Mouse (Mus musculus) C2C12 (cell line): Measurements from ENCODE around the gene Cdhr5.

ENCODE experiments used
- CEBPB ChIP-seq: IDR thresholded peaks from one replicate; pipeline ENCODE4 v1.6.1; 2011; ENCODE audit warnings: low read depth, mild to moderate bottlenecking, control low read depth, moderate library complexity
- CTCF ChIP-seq: IDR thresholded peaks from one replicate; pipeline ENCODE4 v1.5.1; 2011; ENCODE audit not compliant: control insufficient read depth, insufficient read depth, insufficient read length
- FOSL1 ChIP-seq: IDR thresholded peaks from one replicate; pipeline ENCODE4 v1.8.0; 2011; ENCODE audit warnings: mild to moderate bottlenecking, low read length; ENCODE audit not compliant: poor library complexity, insufficient read depth, severe bottlenecking
- MAX ChIP-seq: IDR thresholded peaks from one replicate; pipeline ENCODE4 v1.6.1; 2011; ENCODE audit warnings: mild to moderate bottlenecking, control low read depth
- MYOD1 ChIP-seq: IDR thresholded peaks from one replicate; pipeline ENCODE4 v1.6.1; 2011; ENCODE audit warnings: low read depth; ENCODE audit not compliant: control insufficient read depth, insufficient read length
- MYOG ChIP-seq: IDR thresholded peaks from one replicate; pipeline ENCODE4 v1.6.1; 2011; ENCODE audit not compliant: control insufficient read depth, insufficient read length; ENCODE audit errors: extremely low read depth
- USF1 ChIP-seq: IDR thresholded peaks from one replicate; pipeline ENCODE4 v1.6.1; 2011; ENCODE audit warnings: low read depth, mild to moderate bottlenecking, control low read depth, moderate library complexity

GRCm38 (mm10) chr7:141315076-141315475 lies 38.5 kb upstream of the Cdhr5 start:
- TF ChIP-seq CTCF (no peak), USF1 (no peak), MYOG (no peak), FOSL1 (no peak), MYOD1 (no peak), CEBPB (no peak), MAX (no peak)
